ENCODE assay signal across 37 mouse cellular contexts in genomic region chr3:108152290-108152689, GRCm38 (mm10). TPM values are rescaled to one million over a fixed set of nuclear protein-coding genes. Genes with fewer than 3 reads are reported as not detected.
"Had no signal": no experiment of that assay in that cellular context is flagged by ENCODE, and none has a peak within 500 bp of the region (broad histone marks: within the 10 kb centered on the region; RNA-seq: fewer than 3 reads in every experiment).

No protein-coding gene starts in this region.

- H3K9me3 ChIP-seq: limb, embryonic 10.5 days; limb, embryonic 12.5 days; limb, embryonic 13.5 days; limb, embryonic 15.5 days; liver, embryonic 12.5 days; liver, embryonic 13.5 days; liver, embryonic 15.5 days; lung, embryonic 15.5 days; megakaryocyte, embryonic 14.5 days; midbrain, embryonic 10.5 days; midbrain, embryonic 12.5 days; midbrain, embryonic 13.5 days; midbrain, embryonic 15.5 days; neural tube, embryonic 12.5 days had no signal

- ATAC-seq: liver, embryonic 12.5 days; liver, postnatal 0 days; lung, postnatal 0 days; midbrain, embryonic 13.5 days; midbrain, embryonic 15.5 days; midbrain, embryonic 16.5 days had no signal

- H3K27me3 ChIP-seq: limb, embryonic 12.5 days; limb, embryonic 13.5 days; limb, embryonic 15.5 days; liver, embryonic 13.5 days; liver, embryonic 15.5 days; lung, embryonic 15.5 days; midbrain, embryonic 12.5 days; midbrain, embryonic 13.5 days; midbrain, embryonic 15.5 days; neural tube, embryonic 12.5 days had no signal

- H3K9ac ChIP-seq: limb, embryonic 12.5 days; limb, embryonic 13.5 days; limb, embryonic 15.5 days; liver, embryonic 12.5 days; liver, embryonic 13.5 days; liver, embryonic 14.5 days; liver, embryonic 15.5 days; liver, postnatal 0 days; lung, embryonic 14.5 days; lung, embryonic 15.5 days; midbrain, embryonic 12.5 days; midbrain, embryonic 13.5 days; midbrain, embryonic 15.5 days; neural tube, embryonic 12.5 days had no signal

- H3K36me3 ChIP-seq: limb, embryonic 10.5 days; limb, embryonic 12.5 days; limb, embryonic 13.5 days; limb, embryonic 15.5 days; liver, embryonic 12.5 days; liver, embryonic 13.5 days; liver, embryonic 15.5 days; lung, embryonic 15.5 days; midbrain, embryonic 10.5 days; midbrain, embryonic 12.5 days; midbrain, embryonic 13.5 days; midbrain, embryonic 15.5 days; neural tube, embryonic 12.5 days had no signal

- H3K4me3 ChIP-seq: limb, embryonic 10.5 days; limb, embryonic 12.5 days; limb, embryonic 13.5 days; limb, embryonic 15.5 days; liver, embryonic 12.5 days; liver, embryonic 13.5 days; liver, embryonic 15.5 days; lung, embryonic 15.5 days; megakaryocyte, embryonic 14.5 days; midbrain, embryonic 10.5 days; midbrain, embryonic 12.5 days; midbrain, embryonic 13.5 days; midbrain, embryonic 15.5 days; myocyte; neural tube, embryonic 12.5 days had no signal

- DNase-seq: left cerebral cortex, postnatal 4 days; liver; liver, embryonic 13.5 days; liver, postnatal 0 days; lung, adult 18-20 months; lung, adult 2 months; lung, embryonic 14.5 days; lung, postnatal 10 days; lung, postnatal 14 days; lung, postnatal 36 days; lung, postnatal 4 days; midbrain, embryonic 14.5 days had no signal

- H3K27ac ChIP-seq: limb, embryonic 10.5 days; limb, embryonic 12.5 days; limb, embryonic 13.5 days; limb, embryonic 15.5 days; liver, embryonic 12.5 days; liver, embryonic 13.5 days; liver, embryonic 14.5 days; liver, embryonic 15.5 days; lung, embryonic 15.5 days; macrophage; midbrain, embryonic 10.5 days; midbrain, embryonic 12.5 days; midbrain, embryonic 13.5 days; midbrain, embryonic 15.5 days; neural tube, embryonic 12.5 days had no signal

- H3K4me2 ChIP-seq: limb, embryonic 12.5 days; limb, embryonic 13.5 days; limb, embryonic 15.5 days; liver, embryonic 11.5 days; liver, embryonic 12.5 days; liver, embryonic 13.5 days; liver, embryonic 15.5 days; lung, embryonic 14.5 days; lung, embryonic 15.5 days; midbrain, embryonic 11.5 days; midbrain, embryonic 12.5 days; midbrain, embryonic 13.5 days; midbrain, embryonic 15.5 days; neural tube, embryonic 12.5 days had no signal

- H3K4me1 ChIP-seq: limb, embryonic 12.5 days; neural tube, embryonic 12.5 days had no signal

RNA-seq across cellular contexts. Expression of gene Gpr61, which starts 2.4 kb away (rescaled TPM):
- total RNA-seq: liver, adult 2 months; megakaryocyte progenitor cell, adult 5-6 weeks; megakaryocyte, adult 5-6 weeks; megakaryocyte-erythroid progenitor cell, adult 5-6 weeks; monocyte, adult 5-6 weeks had no signal
- polyA plus RNA-seq: liver, adult 2 months; liver, embryonic 13.5 days; liver, postnatal 0 days; lung, adult 2 months; lung, postnatal 0 days; macrophage had no signal
